Mouse (Mus musculus) heart, embryonic 12.5 days (tissue): Measurements from ENCODE around the gene Vps35. TPM values are rescaled to one million over a fixed set of nuclear protein-coding genes. Genes with fewer than 3 reads are reported as not detected.

ENCODE experiments used
- polyA plus RNA-seq: library from polyadenylated mRNA; unstranded; fragments of >200 nt; fragmentation: Nextera tagmentation; extraction: Ambion mirVana; gene quantifications from 2 replicates; pipeline ENCODE4 v1.2.1, GENCODE M21; 2016

Gene Vps35
- polyA plus RNA-seq, 1 experiment from 2014 or later = 124 TPM

Other genes with a start within 250 kb of the Vps35 start
- gene Fbxw9, start 239.7 kb downstream of the Vps35 start, polyA plus RNA-seq = 17.3 and 18.8 TPM in 2 replicates
- not detected in 2 replicates for gene Gm5741, start 231.8 kb downstream of the Vps35 start, polyA plus RNA-seq
- gene Dhps, start 228.0 kb downstream of the Vps35 start, polyA plus RNA-seq = 50.4 and 60.9 TPM in 2 replicates
- gene Wdr83os, start 219.1 kb downstream of the Vps35 start, polyA plus RNA-seq = 107 and 109 TPM in 2 replicates
- 31.7 and 33.2 TPM in 2 replicates for gene Wdr83, start 218.5 kb downstream of the Vps35 start, polyA plus RNA-seq
- gene Man2b1, start 216.5 kb downstream of the Vps35 start, polyA plus RNA-seq = 33.2 and 34.8 TPM in 2 replicates
- gene Zfp791, start 176.7 kb downstream of the Vps35 start, polyA plus RNA-seq = 1.2 and 1.3 TPM in 2 replicates
- not detected in 2 replicates for gene Cks1brt, start 147.9 kb downstream of the Vps35 start, polyA plus RNA-seq
- not detected in 2 replicates for gene Olfr371, start 73.8 kb downstream of the Vps35 start, polyA plus RNA-seq
- 68.1 and 71.0 TPM in 2 replicates for gene Orc6, start 170 bp downstream of the Vps35 start, polyA plus RNA-seq
- 211 and 224 TPM in 2 replicates for gene Mylk3, start 86.5 kb upstream of the Vps35 start, polyA plus RNA-seq
- gene 4921524J17Rik, start 133.0 kb upstream of the Vps35 start, polyA plus RNA-seq = 69.5 and 73.4 TPM in 2 replicates
- gene Gpt2, start 192.8 kb upstream of the Vps35 start, polyA plus RNA-seq = 10.3 and 11.7 TPM in 2 replicates